Mouse (Mus musculus): Measurements from ENCODE around the gene Svop. TPM values are rescaled to one million over a fixed set of nuclear protein-coding genes. Genes with fewer than 3 reads are reported as not detected.

Svop gene
- polyA plus RNA-seq, 1 experiment: not detected

GRCm38 (mm10) chr5:114115030-114115429 lies 23.7 kb upstream of the Svop start:
- no peak for DNase-seq
- Histone ChIP-seq H3K4me3 (replicated peaks; ENCODE audit: extremely low read depth, low read depth, low read length) (no peak overlapping the region), H3K4me1 (ENCODE audit: control insufficient read depth, insufficient read depth, low read length) (no peaks in the 10 kb centered on the region)
- TF ChIP-seq POLR2A (IDR thresholded peaks at IDR 0.05; ENCODE audit: borderline replicate concordance, extremely low read depth, low read depth, low read length) (no peak), CTCF (IDR thresholded peaks at IDR 0.05; ENCODE audit: insufficient read depth, low read length) (no peak)
- 67% methylated on average over 5 of the region's 5 CpGs for WGBS

- 76% methylated on average over 6 of the region's 6 CpGs for WGBS
- no peak for TF ChIP-seq POLR2A (IDR thresholded peaks at IDR 0.05; ENCODE audit: borderline replicate concordance, extremely low read depth, low read depth, low read length)
- peak; percentile 27; the same call in 1 of the 2 replicates for TF ChIP-seq CTCF (IDR thresholded peaks at IDR 0.05; ENCODE audit: insufficient read depth, low read length)
- H3K4me3 ChIP-seq (replicated peaks; ENCODE audit: extremely low read depth, low read depth, low read length): no peak overlapping the region
- H3K4me1 ChIP-seq (ENCODE audit: control insufficient read depth, insufficient read depth, low read length): no peaks in the 10 kb centered on the region
- no peak for DNase-seq
Measured at GRCm38 (mm10) chr5:114113334-114113733, 22.0 kb upstream of the Svop start.

- Histone ChIP-seq H3K4me3 (replicated peaks; ENCODE audit: extremely low read depth, low read depth, low read length) (no peak overlapping the region), H3K4me1 (ENCODE audit: control insufficient read depth, insufficient read depth, low read length) (no peaks in the 10 kb centered on the region)
- no peak for TF ChIP-seq POLR2A (IDR thresholded peaks at IDR 0.05; ENCODE audit: borderline replicate concordance, extremely low read depth, low read depth, low read length)
- no peak for DNase-seq
- 72% methylated on average over 16 of the region's 16 CpGs for WGBS
Measured at GRCm38 (mm10) chr5:114106391-114106935, 15.1 kb upstream of the Svop start.

GRCm38 (mm10) chr5:114102807-114103206 lies 11.4 kb upstream of the Svop start:
- no peak for DNase-seq
- peaks cover 5% of the 10 kb centered on the region for H3K4me1 ChIP-seq (ENCODE audit: control insufficient read depth, insufficient read depth, low read length)
- 76% methylated on average over 1 of the region's 1 CpGs for WGBS
- H3K4me3 ChIP-seq (replicated peaks; ENCODE audit: extremely low read depth, low read depth, low read length): no peak overlapping the region
- TF ChIP-seq POLR2A (IDR thresholded peaks at IDR 0.05; ENCODE audit: borderline replicate concordance, extremely low read depth, low read depth, low read length) (no peak), CTCF (IDR thresholded peaks at IDR 0.05; ENCODE audit: insufficient read depth, low read length) (no peak)

- DNase-seq: no peak
- H3K4me3 ChIP-seq (replicated peaks; ENCODE audit: extremely low read depth, low read depth, low read length): no peak overlapping the region
- WGBS: 75% methylated on average over 4 of the region's 4 CpGs
Measured at GRCm38 (mm10) chr5:114101873-114102272, 10.5 kb upstream of the Svop start.

GRCm38 (mm10) chr5:114100390-114101099 lies 9.2 kb upstream of the Svop start:
- no peak for TF ChIP-seq POLR2A (IDR thresholded peaks at IDR 0.05; ENCODE audit: borderline replicate concordance, extremely low read depth, low read depth, low read length)
- no peak for TF ChIP-seq CTCF (IDR thresholded peaks at IDR 0.05; ENCODE audit: insufficient read depth, low read length)
- Histone ChIP-seq H3K4me1 (ENCODE audit: control insufficient read depth, insufficient read depth, low read length) (peaks cover 5% of the 10 kb centered on the region), H3K4me3 (replicated peaks; ENCODE audit: extremely low read depth, low read depth, low read length) (peak overlapping the region; percentile 60)
- WGBS: 3% methylated on average over 64 of the region's 64 CpGs
- DNase-seq: no peak

More at GRCm38 (mm10) chr5:114101873-114102272, 10.5 kb upstream of the Svop start:
- no peak for TF ChIP-seq CTCF (IDR thresholded peaks at IDR 0.05; ENCODE audit: insufficient read depth, low read length)
- TF ChIP-seq POLR2A (IDR thresholded peaks at IDR 0.05; ENCODE audit: borderline replicate concordance, extremely low read depth, low read depth, low read length): no peak
- peaks cover 5% of the 10 kb centered on the region for H3K4me1 ChIP-seq (ENCODE audit: control insufficient read depth, insufficient read depth, low read length)

- DNase-seq: peak; percentile 96
- WGBS: 8% methylated on average over 37 of the region's 37 CpGs
- H3K4me1 ChIP-seq (ENCODE audit: control insufficient read depth, insufficient read depth, low read length): peaks cover 5% of the 10 kb centered on the region
- TF ChIP-seq POLR2A (IDR thresholded peaks at IDR 0.05; ENCODE audit: borderline replicate concordance, extremely low read depth, low read depth, low read length) (peak; percentile 42; the same call in 1 of the 2 replicates), CTCF (IDR thresholded peaks at IDR 0.05; ENCODE audit: insufficient read depth, low read length) (no peak)
- peak overlapping the region; percentile 60 for H3K4me3 ChIP-seq (replicated peaks; ENCODE audit: extremely low read depth, low read depth, low read length)
Measured at GRCm38 (mm10) chr5:114099709-114100389, 8.5 kb upstream of the Svop start.

GRCm38 (mm10) chr5:114090421-114091013 lies 853 bp downstream of the Svop start:
- no peak for DNase-seq
- H3K4me1 ChIP-seq (ENCODE audit: control insufficient read depth, insufficient read depth, low read length): no peaks in the 10 kb centered on the region
- no peak overlapping the region for H3K4me3 ChIP-seq (replicated peaks; ENCODE audit: extremely low read depth, low read depth, low read length)
- WGBS: 22% methylated on average over 7 of the region's 7 CpGs
- no peak for TF ChIP-seq CTCF (IDR thresholded peaks at IDR 0.05; ENCODE audit: insufficient read depth, low read length)
- TF ChIP-seq POLR2A (IDR thresholded peaks at IDR 0.05; ENCODE audit: borderline replicate concordance, extremely low read depth, low read depth, low read length): no peak

GRCm38 (mm10) chr5:114087875-114088480 lies 3.4 kb downstream of the Svop start:
- 57% methylated on average over 12 of the region's 12 CpGs for WGBS
- Histone ChIP-seq H3K4me1 (ENCODE audit: control insufficient read depth, insufficient read depth, low read length) (no peaks in the 10 kb centered on the region), H3K4me3 (replicated peaks; ENCODE audit: extremely low read depth, low read depth, low read length) (no peak overlapping the region)
- TF ChIP-seq CTCF (IDR thresholded peaks at IDR 0.05; ENCODE audit: insufficient read depth, low read length) (no peak), POLR2A (IDR thresholded peaks at IDR 0.05; ENCODE audit: borderline replicate concordance, extremely low read depth, low read depth, low read length) (no peak)
- DNase-seq: no peak

All from lung, adult 2 months (tissue).